Mouse (Mus musculus) lung, postnatal 0 days (tissue): Measurements from ENCODE around the gene Camkv.

Experiments
- CTCF ChIP-seq: IDR thresholded peaks from 2 replicates; pipeline ENCODE4 v1.5.1; 2016; ENCODE audit warnings: antibody characterized with exemption, mild to moderate bottlenecking
- EP300 ChIP-seq: IDR thresholded peaks from 2 replicates; pipeline ENCODE4 v1.6.1; 2016; ENCODE audit warnings: antibody characterized with exemption, mild to moderate bottlenecking, control low read depth

- TF ChIP-seq EP300 (no peak), CTCF (no peak)
Observed at GRCm38 (mm10) chr9:107959896-107960295, 24.4 kb downstream of the Camkv start.
